7 mouse cellular contexts compared by ENCODE assay signal in genomic region chr5:129454802-129455528, GRCm38 (mm10). TPM values are rescaled to one million over a fixed set of nuclear protein-coding genes. Genes with fewer than 3 reads are reported as not detected.
DNase-seq lines count a peak whose midpoint lies in the region.

No protein-coding gene starts in this region.

- DNase-seq in adrenal gland, postnatal 36 days, result peak; percentile 73 to 74
- DNase-seq in embryo, embryonic 11.5 days (ENCODE audit: low read depth, low spot score), result peak; percentile 74
- DNase-seq in gastrocnemius, postnatal 36 days, result peak; percentile 67 to 84
- DNase-seq in induced T-regulatory cell, adult 2 months (ENCODE audit: low read depth), result peak; percentile 7
- peak; percentile 48 to 84 for DNase-seq in left cerebral cortex, adult 8-10 months (ENCODE audit: low spot score in 2 of 2)
- peak; percentile 74 to 84 for DNase-seq in lung, postnatal 4 days
- DNase-seq in right cerebral cortex, postnatal 4 days, result peak; percentile 70

- intact Hi-C loops in gastrocnemius, postnatal 36 days (cut with DNase I), result no loop called here

RNA-seq across cellular contexts. Expression of gene Sfswap, which starts 46.1 kb away (rescaled TPM):
- 10 to 100 TPM; 44.8 to 55.6 TPM for total RNA-seq in adrenal gland, postnatal 36 days (2021)
- 10 to 100 TPM; 23.8 to 24.6 TPM for total RNA-seq in gastrocnemius, postnatal 36 days (2021)
- 100 to 1,000 TPM in 1 of 4 experiments, 10 to 100 TPM in 3; 78.1 to 101 (median 87.3) TPM for total RNA-seq in left cerebral cortex, adult 8-10 months (2022)

Comparison
In these comparisons a context has a peak if more than half of its experiments do, and no peak if none do; other contexts are left out.
1. Peak in every context shown above with its lines: DNase-seq.
2. DNase-seq: peak in every context shown above with its lines; median percentile 79 in lung, postnatal 4 days; 76 in gastrocnemius, postnatal 36 days; 74 in embryo, embryonic 11.5 days; 74 in adrenal gland, postnatal 36 days; 70 in right cerebral cortex, postnatal 4 days; 66 in left cerebral cortex, adult 8-10 months; 7 in induced T-regulatory cell, adult 2 months.